Mouse (Mus musculus) urinary bladder, postnatal 14 days (tissue): ENCODE measurements around the gene Tsfm.

Source experiments
- DNase-seq: peaks from one replicate; pipeline ENCODE4 v3.0.0; 2021; ENCODE audit warnings: low spot score

Tsfm gene

DNA sequence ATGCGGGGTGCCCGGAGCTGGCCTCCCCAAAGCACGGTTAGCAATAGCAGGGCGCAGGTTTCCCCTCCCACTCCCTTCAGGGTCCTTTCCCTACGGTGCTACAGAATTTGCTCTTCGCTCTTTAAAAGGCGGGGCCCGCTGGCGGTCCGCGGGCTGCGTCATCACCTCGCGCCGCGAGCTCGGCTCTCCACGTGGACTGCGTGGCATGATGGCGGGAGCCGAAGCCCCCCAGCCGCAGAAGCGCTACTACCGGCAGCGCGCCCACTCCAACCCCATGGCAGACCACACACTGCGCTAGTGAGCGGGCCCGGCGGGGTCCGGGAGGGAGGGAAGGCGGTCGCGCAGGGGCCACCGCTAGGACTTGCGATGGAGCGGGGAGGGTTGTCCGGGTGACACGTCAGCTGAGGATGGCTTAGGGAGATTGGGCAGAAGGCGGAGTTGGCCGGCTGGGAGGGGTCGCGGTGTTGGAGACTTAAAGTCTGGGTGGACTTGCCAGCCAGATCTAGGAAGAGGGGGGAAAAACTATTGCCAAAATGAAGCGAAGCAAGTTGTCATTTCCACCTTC, 11.2 kb upstream of the Tsfm start:
- peak; percentile 89 for DNase-seq

DNA sequence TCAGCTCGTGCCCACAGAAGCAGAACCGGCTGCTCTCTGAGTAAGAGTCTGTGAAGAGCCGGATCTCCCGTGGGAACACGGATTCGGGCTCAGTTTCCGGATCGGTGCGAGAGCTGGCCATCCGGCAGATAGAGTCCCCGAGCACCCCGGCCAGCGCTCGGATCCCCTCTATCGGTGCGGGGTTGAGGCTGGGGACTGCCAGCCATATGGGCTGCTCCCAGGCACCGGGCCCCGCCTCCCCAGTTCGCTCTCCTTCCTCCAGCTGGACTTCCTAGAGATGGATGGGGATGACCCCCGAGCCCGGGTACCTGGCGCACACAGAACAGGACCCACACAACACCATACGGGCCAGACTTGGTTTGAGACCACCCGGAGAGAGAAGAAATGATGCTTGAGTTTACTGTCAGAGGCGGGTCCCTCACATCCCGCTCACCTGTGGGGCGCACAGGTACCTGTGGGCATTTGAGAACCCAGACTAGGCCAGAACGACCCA, 10.7 kb upstream of the Tsfm start, which contains the start of the genes Mettl1 and Eef1akmt3:
Mettl1 (plus strand) TSS at position 141 of the 493 bp plus-strand sequence.
Eef1akmt3 (minus strand) TSS at position 240 of the 493 bp plus-strand sequence.
- peak; percentile 53 for DNase-seq

DNA sequence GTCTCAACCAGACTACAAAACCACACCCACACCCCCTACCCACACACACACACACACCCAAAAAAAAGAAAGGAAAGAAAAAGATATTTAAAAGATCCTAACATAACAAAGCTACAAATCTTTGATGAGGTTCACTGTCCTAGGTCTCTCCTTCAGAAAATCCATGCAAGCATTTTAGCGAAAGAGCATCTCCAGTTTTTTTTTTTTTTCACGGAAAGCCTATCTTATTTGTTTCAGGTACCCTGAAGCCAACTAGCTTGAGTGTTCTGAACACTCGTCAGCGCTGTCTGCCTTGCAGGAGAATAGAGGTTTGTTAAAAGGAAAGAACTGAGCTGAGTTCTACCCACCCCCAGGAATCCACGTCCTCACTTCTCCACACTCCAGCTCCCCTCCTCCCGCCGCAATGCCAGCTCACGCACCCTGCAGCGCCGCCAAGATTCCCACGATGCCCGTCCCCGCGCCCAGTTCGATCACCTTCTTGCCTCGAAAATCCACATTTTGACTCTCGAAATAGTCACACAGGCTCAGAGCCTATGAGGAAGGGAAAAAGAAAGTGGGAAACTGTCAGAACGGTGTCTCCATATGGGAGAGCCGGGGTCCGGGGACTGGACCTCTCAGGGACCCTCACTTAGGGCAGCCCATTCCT, 10.1 kb upstream of the Tsfm start:
- DNase-seq = peak; percentile 36

DNA sequence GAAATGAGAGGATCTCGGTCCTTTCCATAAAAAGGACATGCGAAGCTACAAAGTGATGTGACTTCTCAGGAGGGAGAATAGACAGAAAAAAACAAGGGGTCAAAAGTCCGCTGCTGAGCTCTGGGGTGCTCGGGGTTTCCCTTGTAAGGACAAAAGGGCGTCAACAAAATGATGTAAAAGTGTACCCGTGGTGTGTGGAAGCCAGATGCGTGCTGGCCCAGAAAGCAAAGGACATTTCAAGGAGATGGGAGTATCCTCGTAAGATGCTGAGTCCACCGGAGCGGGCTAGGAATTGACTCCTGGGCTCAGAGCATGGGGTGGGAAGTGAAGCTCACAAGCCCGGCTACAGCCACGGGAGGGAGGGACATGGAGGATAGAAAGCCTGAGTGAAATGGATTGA, 7.0 kb upstream of the Tsfm start:
- DNase-seq = no peak

DNA sequence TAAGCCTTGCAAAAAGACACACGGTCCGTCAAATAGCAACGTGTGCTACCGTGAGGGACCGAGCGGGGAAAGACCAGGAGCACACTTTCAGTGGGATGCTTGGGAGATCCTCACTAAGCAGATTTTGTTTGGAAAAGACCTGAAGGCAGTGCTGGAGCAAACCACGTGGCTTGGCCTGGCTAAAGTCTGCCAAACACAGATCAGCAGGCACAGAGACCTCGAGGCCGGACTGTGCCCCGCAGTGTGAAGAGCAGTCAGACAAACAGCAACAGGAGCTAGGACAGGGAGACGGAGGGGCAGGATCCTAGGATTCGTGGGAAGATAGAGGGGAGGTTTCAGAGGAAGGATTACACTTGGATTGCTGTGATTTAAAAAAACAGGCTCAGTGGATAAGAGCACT, 5.6 kb upstream of the Tsfm start:
- DNase-seq = no peak

DNA sequence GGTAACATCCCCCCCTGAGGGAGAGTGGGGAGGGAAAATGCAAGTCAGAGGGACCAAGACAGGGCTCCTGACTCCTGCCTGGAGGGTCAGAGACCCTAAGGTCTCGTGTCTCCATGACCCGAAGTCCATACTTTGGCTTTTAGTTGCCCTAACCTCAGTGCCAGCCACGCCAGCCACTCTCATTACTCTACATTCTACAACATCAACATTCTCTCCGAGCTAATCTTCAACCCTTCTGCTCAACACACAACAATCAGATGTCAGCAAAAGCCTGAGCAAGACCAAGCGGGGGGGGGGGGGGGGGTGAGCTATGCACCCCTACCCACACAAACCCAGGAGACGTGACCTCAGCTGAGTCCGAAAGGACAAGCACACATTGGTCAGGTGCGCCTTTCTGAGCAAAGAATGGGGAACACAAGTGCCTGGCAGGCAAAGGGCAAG, 2.7 kb upstream of the Tsfm start:
- no peak for DNase-seq

DNA sequence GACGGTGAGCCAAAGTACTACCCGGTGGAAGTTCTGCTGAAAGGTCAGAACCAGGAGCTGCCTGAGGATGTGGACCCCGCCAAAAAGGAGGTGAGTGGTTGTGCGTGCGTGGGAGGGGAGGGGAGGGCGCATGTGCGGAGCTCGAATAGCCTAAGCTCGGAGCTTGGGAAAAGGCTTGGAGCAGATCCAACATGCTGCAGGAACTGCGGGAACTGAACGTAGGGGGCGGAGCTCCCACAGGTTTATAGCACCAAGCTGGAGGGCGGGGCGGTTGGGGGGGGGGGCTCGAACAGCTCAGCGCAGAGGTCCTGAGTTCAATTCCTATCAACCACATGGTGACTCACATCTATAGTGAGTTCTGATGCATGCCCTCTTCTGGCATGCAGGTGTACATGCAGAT, 12.2 kb downstream of the Tsfm start:
- DNase-seq = no peak

DNA sequence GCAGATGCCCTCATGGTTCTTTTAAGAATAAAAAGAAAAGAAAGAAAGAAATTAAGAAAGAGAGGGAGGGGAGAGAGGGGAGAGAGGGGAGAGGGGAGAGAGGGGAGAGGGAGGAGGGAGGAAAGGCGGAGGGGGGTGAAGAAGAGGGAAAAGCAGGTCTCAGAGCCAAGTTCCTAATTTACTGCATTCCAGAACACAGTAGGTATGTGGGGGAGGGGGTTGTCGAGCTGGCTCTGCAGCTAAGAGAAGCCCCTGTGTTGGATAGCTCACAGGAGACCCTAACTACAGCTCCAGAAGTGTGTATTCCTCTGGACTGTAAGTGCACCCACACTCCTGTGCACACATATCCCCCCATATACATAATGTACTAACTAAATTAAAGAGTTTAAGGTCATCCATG, 13.6 kb downstream of the Tsfm start:
- DNase-seq = no peak

DNA sequence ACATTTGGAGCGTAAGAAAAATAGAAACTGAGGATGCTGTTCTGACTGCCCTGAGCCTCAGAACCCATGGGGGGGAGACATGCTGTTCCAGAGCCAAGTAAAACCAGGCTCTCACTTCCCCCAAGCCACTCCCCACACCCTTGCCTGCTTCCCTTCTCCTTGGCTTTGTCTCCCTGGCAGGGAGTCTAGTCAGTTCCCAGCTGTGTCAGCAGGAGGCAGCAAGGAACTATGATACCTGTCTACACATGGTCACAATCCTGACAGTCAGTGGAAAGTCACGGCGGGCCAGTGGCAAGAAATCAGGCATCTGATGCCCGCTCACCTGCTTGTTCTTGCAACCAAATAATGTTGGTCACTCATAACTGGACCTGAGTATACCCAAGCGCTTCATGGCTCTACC, 14.2 kb downstream of the Tsfm start:
- DNase-seq = no peak

DNA sequence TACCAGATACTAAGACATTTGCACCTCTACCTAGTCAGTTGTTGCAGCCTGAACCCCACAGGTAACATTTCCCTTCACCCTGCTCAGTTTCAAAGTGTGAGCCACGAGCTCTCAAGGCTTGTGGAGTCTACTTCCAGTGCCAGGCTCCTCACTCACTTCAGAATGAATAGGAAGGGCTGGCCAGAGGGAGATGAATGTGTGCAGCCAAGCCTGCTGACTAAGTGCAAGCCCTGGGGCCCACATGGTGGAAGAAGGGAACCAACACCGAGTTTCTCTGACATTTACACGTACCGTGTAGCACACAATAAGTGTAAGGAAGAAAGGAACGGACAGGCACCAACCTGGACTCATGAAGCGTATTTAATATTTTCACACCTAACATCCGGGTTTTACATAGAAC, 26.8 kb downstream of the Tsfm start:
- DNase-seq = no peak

DNA sequence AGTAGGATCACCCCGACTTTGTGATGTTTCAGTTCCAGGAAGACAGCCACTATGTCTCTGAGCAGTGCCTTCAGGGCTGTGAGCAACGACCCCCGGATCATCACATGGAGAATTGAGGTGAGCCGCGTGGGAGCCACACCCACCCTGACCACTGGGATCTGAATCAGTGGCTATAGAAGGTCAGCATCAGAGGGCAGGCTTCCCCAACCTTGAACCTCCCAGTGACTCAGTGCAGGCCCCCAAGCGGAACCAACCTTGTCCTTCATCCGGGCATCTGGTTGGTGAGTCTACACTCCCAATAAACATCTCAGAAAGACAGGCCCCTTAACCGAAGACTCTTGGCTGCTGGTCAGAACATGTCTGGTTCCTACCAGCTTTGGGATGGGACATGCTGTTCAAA, 27.3 kb downstream of the Tsfm start:
- DNase-seq = no peak

DNA sequence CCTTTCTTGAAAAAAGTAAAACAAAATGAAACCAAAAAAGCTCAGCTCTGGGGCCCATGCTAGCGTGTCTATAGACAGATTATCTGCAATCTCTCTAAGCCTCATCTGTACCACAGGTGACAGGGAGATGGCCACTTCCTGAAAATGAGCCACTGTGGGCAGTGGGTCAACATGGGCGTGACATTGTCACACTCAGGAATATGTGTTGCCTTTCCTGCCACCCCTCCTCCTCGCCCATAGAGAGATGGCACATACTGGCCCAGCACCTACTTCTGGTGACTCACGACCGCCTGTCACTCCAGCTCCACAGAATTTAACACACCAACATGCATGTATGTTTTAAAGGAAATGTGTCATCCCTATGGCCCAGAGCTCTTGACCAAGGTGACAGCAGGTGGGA, 27.9 kb downstream of the Tsfm start:
- no peak for DNase-seq

DNA sequence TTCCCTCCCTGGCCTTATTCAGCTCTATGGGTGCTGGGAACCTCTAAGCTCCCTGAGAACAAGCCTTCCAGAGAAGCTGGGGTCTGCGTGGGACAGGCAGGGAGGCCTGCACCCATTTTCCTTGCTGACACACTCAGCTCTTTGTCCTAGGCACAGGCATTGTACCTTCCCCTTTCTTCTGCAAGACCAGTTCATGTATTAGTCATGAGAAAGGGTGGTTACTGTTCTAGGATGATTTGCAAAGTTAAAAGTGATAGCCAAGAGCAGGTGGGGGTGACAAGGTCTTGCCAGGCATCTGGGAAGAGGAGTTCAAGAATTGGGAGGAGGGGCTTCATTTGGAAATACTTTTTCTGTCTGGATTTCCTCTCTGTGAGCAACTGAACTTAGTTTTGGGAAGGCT, 28.6 kb downstream of the Tsfm start:
- DNase-seq = no peak

DNA sequence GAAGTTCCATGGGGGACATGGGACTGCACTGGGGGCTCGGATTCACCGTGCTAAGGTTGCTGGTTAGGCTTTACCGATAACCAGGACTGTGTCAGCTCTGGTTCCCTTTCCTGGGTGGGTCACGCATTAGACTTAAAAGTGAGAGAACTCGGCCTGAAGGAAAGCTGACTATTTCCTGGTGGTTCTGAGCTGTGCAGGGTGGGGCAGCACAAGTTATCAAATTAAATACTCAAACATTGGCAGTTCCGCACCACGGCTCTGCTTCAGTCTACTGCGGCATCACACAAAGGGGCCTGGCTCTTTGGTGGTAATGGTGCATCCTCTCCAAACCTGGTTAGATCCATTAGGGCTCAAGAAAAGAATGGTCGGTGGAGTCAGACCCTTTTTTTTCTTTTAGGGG, 29.3 kb downstream of the Tsfm start:
- no peak for DNase-seq

DNA sequence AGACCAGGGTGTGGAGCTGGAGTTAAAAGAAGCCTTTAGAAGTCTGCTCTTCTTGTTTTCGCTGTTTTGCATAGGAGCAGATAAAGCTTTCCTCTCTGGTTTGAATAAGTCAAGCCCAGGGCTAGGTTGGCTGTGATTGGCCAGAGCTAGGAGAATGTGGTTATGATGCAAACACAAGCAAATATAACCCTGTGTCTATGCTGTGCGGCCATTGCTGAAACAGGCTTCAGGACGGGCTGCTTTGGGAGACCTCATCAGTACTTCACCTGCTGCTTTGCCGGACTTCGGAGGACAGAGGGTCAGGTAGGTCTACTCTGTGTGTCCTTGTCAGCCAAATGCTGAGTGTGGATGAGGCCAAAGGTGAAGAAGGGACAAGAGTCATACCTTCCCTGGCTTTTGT, 30.1 kb downstream of the Tsfm start, which contains the start of gene Avil:
Avil (plus strand) TSS at position 181 of the 400 bp plus-strand sequence.
- DNase-seq = no peak

DNA sequence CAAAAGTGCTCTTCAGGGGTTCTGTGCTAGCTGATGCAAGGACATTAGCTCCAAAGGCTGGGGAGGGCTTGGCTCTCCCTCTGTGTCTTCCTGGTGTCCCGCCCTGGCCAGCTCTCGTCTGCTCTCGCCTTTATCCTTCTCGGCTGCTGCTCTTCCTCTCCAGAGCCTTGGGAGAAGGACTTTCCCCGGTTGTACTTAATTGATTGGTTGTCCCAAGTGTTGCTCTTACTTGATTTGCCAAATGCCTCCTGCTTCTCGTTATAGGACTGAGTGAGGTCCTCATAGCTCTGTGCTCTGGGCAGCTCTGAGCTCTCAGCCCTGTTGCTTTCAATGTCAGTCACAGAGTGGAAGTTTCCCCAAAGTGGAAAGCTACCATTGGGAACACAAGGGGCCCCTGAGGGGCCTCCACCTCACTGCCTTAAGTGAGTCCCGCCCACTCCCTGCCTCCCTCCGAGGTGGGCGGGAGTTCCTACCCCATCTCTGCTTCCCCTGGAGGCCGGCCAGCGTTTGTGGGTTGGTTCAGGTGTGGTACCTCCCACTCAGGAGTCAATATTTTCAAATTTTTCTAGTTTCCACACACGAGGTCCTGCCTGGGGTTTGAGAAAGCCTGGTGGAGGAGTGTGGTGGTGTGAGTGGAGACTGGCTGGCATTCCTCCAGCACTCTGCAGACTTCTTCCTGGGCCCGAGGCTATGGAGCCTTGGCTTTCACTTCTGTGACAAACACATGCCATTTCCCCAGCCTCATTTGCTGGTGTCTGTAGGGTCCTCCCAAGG, 33.1 kb downstream of the Tsfm start:
- DNase-seq = peak; percentile 25

DNA sequence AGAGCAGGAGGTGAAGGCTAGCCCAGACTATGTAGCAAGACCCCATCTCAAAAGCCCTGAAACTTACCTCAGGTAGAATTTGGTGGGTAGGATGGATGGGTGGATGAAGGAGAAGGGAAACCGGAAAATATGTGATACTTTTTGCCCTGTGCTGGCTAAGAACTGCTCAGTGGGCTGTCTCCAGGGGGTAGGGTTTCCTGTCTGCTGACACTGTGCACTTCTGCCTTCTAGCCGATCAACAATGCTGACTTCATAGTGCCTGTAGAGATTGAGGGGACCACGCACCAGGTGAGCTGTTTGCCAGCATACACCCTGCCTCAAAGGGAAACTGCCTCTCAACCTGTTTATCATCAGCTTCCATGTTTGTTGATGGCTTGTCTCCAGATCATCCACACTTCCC, 37.0 kb downstream of the Tsfm start:
- no peak for DNase-seq

DNA sequence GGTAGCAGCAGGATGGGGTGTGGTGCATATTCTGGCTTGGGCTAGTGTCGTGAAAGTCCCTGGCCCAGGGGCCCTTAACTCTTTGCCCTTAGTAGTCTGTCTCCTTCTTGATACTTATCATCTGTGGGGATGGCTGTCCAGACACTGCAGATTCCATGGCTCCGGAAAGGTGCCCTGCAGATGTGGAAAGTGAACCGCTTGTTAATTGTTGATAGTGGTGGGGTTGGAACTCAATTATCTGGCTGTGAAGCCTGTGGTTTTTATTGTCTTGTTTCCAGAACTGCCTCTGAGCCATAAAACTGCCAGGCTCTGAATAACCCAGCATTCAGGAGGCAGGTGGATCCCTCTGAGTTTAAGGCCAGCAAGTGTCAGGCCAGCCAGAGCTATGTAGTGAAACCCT, 39.0 kb downstream of the Tsfm start:
- no peak for DNase-seq

DNA sequence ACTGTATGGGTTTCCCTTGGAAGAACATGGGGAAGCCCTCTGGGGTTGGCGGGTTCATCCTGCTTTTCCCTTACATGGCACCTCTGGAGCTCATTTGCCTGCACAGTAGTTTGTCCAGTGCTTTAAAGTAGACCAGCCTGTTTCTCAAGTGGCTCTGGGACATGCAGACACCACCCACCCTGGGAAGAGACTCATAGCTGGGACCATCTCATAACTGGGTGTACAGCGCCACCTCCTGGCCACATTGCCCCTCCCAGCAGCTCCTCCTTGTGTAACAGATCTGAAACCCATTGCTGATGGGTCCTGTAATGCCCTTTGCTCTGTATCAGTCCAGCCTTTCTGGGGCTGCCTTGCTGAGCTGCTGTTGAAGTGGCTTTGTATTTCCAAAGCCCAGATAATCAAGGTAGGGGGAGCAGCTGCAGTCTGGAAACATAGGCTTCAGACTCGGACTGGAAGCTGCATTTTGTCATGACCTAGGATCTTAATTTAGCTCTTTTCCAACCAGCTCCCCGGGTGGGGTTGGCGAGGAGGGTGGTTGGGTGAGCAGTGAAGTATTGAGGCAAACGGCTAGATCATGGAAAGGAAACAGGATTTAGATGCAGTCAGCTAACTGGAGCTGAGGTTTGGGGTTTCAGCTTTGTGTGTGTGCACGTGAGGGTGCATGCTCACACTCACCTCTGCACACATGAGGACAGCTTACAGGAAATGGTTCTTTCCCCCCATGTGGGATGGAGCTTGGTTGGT, 40.2 kb downstream of the Tsfm start:
- peak; percentile 90 for DNase-seq

DNA sequence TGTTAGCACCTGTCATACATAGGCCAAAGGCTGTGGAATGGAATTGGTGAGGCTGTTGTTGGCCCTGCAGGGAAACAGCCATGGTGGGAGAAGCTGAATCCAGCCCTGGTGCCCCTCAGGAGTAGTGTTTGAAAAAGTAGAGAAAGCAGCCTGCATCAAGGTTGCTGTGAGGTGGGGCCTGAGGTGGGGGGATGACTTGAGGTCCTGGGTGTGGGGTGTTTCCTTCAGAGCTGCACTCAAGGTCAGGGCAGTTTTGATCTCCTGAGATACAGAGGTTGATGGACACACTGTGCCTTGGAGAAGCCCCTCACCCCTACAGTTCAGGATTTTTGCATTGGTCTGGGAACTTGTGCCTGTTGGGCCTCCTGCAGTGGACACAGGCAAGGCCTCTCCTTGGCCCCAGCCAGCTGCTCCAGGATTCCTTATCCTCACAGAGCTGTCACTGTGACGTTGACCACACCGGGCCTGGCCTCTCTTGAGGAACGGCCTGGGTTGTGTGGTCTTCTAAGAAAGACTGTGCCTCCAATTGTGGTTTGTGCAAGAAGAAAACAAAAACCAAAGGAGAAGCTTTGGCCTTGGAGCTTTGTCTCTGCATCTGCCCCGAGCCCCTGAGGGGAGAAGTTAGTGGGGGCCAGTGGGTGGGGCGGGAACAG, 42.0 kb downstream of the Tsfm start:
- no peak for DNase-seq

DNA sequence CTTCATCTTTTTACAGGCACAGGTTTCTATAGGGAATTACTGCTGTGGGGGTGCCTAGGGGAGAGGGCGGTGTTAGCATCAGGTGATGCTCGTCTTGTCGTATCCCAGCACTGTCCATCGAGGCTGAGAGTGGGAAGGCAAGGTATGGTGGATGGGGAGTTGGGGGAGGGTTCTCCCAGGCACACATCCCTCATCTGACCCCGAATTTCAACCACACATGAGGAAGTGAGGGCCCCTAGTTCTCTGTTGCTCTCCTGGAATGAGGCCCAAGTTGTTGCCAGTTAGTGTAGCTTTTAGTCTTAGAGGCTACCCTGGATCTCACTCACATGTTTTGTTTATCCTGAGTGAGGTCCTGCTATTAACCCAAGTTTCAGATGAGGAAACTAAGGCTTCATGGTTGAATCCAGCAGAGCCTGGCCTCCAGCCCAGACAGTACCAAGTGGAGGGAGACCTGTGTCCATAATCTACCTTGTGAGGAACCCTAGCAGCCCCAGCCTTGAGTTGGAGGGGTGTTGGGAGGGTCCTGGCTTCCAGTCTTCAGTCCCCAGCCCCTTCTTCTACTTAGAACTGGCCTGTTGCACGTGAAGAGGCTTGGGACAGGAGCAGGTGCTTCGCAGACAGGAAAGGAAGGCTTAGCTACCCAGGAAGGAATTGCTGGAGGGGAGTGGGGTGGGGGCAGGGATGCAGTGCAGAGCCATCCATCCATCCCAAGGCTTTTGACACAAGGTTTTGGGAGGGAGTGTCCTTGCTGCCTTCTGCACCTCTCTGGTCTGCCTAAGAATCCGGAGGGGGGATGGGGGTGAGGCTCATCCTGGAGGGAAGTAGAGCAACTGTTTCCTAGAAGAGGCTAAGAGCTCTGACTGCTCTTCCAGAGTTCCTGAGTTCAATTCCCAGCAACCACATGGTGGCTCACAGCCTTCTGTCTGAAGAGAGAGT, 43.2 kb downstream of the Tsfm start:
- DNase-seq = no peak
